Mouse (Mus musculus) hindbrain, embryonic 12.5 days (tissue): ENCODE measurements at regions not wholly inside any gene's neighbourhood (a gene's known extent, or its start where the extent isn't known, plus 50 kb on each side); places are given as distances from the start of the nearest gene placed in this dataset.

Experiments
- ATAC-seq: fragments of 200-750 bp; cut with Nextera tagmentation; 2 replicates; pipeline ENCODE4 v1.8.0; 2017; ENCODE audit warnings: moderate TSS enrichment; ENCODE audit not compliant: low FRiP score
- H3K27ac ChIP-seq: fragments of 300-500 bp; sonication (generic); 2 replicates; pipeline ENCODE4 v1.5.1; 2016; ENCODE audit warnings: mild to moderate bottlenecking
- H3K27me3 ChIP-seq: fragments of 300-500 bp; sonication (generic); 2 replicates; pipeline ENCODE4 v1.6.1; 2016; ENCODE audit warnings: mild to moderate bottlenecking
- H3K36me3 ChIP-seq: fragments of 300-500 bp; sonication (generic); 2 replicates; pipeline ENCODE4 v1.6.1; 2016; ENCODE audit warnings: mild to moderate bottlenecking
- H3K4me1 ChIP-seq: fragments of 300-500 bp; sonication (generic); 2 replicates; pipeline ENCODE4 v1.6.1; 2016
- H3K4me2 ChIP-seq: fragments of 300-500 bp; sonication (generic); replicated peaks from 2 replicates; pipeline ENCODE4 v1.6.1; 2016; ENCODE audit warnings: mild to moderate bottlenecking
- H3K4me3 ChIP-seq: fragments of 300-500 bp; sonication (generic); 2 replicates; pipeline ENCODE4 v1.5.1; 2016; ENCODE audit warnings: mild to moderate bottlenecking
- H3K9ac ChIP-seq: fragments of 300-500 bp; sonication (generic); 2 replicates; pipeline ENCODE4 v1.6.1; 2016; ENCODE audit warnings: mild to moderate bottlenecking, moderate library complexity
- H3K9me3 ChIP-seq: fragments of 300-500 bp; sonication (generic); replicated peaks from 2 replicates; pipeline ENCODE4 v1.6.1; 2016; ENCODE audit warnings: mild to moderate bottlenecking
- WGBS: fragments of 180-500 bp; shearing (Covaris S2); methylation state at CpG from one replicate; pipeline ENCODE4 v1.1.7; 2016; 5-methylcytosine and 5-hydroxymethylcytosine counted together

DNA sequence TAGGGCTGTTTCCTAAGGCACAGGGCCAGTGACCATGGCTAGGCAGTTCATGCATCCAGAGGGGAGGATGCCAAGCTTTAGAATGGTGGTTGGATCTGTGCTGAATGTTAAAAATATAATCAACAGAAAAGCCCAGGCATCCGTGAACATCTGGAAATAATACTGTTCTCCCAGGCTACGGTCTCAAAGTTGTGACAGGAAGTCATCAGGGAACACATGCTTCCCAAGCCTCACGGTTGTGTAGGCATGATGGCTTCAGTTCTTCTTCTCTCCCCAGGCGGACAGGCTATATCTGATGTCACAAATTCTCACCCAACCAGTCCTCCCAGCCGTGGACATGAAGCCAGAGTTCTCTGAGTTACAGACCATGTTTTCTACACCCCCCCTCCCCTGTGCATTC is 275.4 kb downstream of the Cbln1 start:
- ATAC-seq, result no peak
- WGBS, result 68% methylated on average over 5 of the region's 5 CpGs

DNA sequence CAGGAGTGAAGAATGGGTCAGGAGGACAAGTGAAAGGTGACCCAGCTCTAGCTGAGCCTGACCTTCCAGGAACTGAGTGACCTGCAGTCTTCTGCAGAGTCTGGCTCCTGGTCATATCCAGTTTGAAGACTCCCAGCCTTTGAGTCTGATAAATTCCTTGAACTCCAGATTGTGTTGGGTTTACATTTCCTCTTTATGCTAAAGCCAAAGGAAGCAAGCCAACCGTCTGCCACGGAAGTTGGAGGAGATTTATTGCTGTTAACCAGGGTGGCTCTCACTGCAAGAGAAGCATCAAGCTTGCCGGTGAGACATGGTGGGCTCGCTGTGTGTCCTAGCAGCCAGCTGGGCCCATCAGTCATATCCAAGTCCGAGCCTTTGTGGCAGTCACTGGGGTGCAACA is 276.4 kb downstream of the Cbln1 start:
- Histone ChIP-seq H3K36me3 (no peaks in the 10 kb centered on the region), H3K4me1 (peaks cover 18% of the 10 kb centered on the region), H3K4me2 (no peak overlapping the region), H3K27me3 (0 out of 2 replicates have a peak, but pooled peaks cover 2% of the 10 kb centered on the region), H3K4me3 (no peak overlapping the region), H3K27ac (no peak overlapping the region), H3K9ac (no peak overlapping the region), H3K9me3 (no peaks in the 10 kb centered on the region)
- WGBS, result 77% methylated on average over 5 of the region's 5 CpGs
- ATAC-seq, result no peak

More for the DNA sequence above, 275.4 kb downstream of the Cbln1 start:
- no peaks in the 10 kb centered on the region for H3K36me3 ChIP-seq
- peaks cover 18% of the 10 kb centered on the region for H3K4me1 ChIP-seq
- no peak overlapping the region for H3K27ac ChIP-seq
- no peaks in the 10 kb centered on the region for H3K9me3 ChIP-seq
- H3K27me3 ChIP-seq, result 0 out of 2 replicates have a peak, but pooled peaks cover 2% of the 10 kb centered on the region
- no peak overlapping the region for H3K4me3 ChIP-seq
- no peak overlapping the region for H3K9ac ChIP-seq
- H3K4me2 ChIP-seq, result no peak overlapping the region

DNA sequence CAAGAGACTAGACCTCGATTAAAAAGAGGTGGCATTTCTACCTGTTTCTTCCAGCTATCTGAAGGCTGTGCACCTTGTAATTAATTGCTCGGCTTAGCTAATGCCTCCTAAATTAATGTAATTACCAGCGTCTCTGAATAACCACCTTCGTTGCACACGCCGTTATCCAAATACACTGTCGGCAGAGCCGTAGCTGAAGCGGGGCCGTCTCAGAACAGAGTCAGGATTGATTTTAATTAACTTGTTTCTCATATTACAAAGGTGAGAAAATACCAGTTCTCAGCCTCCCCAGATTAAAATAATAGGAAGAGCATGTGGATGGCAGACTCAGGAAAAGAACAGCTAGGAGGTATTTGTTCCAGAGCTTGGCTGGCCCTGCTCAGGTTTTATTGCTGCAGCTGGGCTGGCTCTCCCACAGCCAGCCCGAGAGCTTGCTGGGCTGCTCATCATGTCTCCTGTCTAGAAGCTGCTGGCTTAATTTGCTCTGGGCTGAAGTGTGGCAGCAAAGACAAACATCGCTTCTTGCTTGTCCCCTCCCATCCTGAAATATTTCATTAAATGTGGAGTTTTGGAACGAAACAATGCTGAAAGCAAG is 282.5 kb downstream of the Cbln1 start:
- Histone ChIP-seq H3K27ac (no peak overlapping the region), H3K9me3 (0 out of 2 replicates have a peak, but pooled peaks cover 3% of the 10 kb centered on the region), H3K36me3 (no peaks in the 10 kb centered on the region), H3K27me3 (0 out of 2 replicates have a peak, but pooled peaks cover 2% of the 10 kb centered on the region), H3K4me3 (no peak overlapping the region), H3K4me2 (no peak overlapping the region), H3K9ac (no peak overlapping the region), H3K4me1 (no peaks in the 10 kb centered on the region)
- 81% methylated on average over 13 of the region's 13 CpGs for WGBS
- no peak for ATAC-seq

DNA sequence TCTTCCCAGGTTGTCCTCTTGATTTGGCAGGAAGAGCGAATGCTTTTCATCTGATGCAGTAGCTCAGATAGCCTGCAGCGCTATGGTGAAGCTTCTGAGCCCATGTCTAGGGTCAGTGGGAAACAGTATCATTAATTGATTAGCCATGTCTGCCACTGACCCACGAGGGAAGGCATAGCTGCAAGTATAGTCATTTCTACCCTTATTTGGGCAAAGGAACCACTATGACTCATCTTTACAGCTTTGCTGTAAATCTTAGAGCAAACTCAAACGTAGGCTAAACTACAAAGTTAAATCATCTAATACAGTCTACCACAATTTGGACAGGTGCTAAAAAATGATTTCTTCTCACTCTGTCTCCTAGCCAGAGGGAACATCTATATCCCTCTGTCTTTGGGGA is 289.5 kb downstream of the Cbln1 start:
- no peaks in the 10 kb centered on the region for H3K27me3 ChIP-seq
- WGBS, result 82% methylated on average over 4 of the region's 4 CpGs
- no peak overlapping the region for H3K4me3 ChIP-seq
- H3K27ac ChIP-seq, result no peak overlapping the region
- no peaks in the 10 kb centered on the region for H3K4me1 ChIP-seq
- H3K4me2 ChIP-seq, result no peak overlapping the region
- H3K36me3 ChIP-seq, result no peaks in the 10 kb centered on the region
- no peak overlapping the region for H3K9ac ChIP-seq
- ATAC-seq, result no peak
- no peaks in the 10 kb centered on the region for H3K9me3 ChIP-seq

DNA sequence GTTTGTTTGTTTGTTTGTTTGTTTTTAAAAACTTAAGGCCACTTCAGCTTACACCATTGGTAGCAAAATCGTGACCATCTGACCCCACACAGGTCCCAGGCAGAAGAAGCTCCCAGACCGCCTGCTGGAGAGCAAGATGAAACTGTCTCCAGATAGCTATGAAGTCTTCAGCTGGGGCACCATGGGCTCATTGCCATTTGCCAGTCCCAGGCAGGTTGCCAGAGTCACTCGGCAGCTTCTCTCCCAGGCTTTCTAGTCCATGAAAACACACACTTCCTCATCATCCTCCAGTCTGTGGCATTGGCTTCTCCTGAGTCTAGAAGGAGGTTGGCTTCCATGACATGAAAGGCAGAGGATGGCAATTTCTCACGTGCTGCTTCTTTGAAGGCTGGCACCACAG is 293.5 kb upstream of the N4bp1 start:
- no peaks in the 10 kb centered on the region for H3K9me3 ChIP-seq
- H3K4me3 ChIP-seq, result no peak overlapping the region
- 83% methylated on average over 4 of the region's 4 CpGs for WGBS
- no peaks in the 10 kb centered on the region for H3K4me1 ChIP-seq
- no peaks in the 10 kb centered on the region for H3K27me3 ChIP-seq
- H3K36me3 ChIP-seq, result no peaks in the 10 kb centered on the region
- H3K9ac ChIP-seq, result no peak overlapping the region
- ATAC-seq, result no peak
- no peak overlapping the region for H3K27ac ChIP-seq
- no peak overlapping the region for H3K4me2 ChIP-seq

DNA sequence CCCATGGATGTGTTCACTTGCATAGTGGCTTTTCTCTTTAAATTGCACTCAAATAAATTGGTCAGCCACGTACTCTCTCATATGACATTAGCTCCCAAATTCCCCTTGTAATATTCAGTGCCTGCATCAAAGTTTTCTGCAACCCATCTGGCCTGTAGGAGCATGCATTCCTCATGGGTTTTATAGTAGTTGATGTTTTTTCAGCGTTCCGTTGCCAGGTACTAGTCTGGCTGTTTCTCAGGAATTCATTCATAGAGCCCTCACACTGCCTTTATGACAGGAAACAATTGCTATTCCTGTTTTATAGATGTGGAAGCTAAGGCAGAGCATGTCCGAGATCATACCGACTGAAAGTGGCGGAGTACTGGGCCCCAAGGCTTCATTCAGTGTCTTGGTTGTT is 292.6 kb upstream of the N4bp1 start:
- H3K9ac ChIP-seq, result no peak overlapping the region
- no peaks in the 10 kb centered on the region for H3K4me1 ChIP-seq
- H3K9me3 ChIP-seq, result no peaks in the 10 kb centered on the region
- H3K4me2 ChIP-seq, result no peak overlapping the region
- WGBS, result 85% methylated on average over 6 of the region's 6 CpGs
- no peaks in the 10 kb centered on the region for H3K36me3 ChIP-seq
- no peak overlapping the region for H3K27ac ChIP-seq
- no peak overlapping the region for H3K4me3 ChIP-seq
- H3K27me3 ChIP-seq, result no peaks in the 10 kb centered on the region
- ATAC-seq, result no peak

DNA sequence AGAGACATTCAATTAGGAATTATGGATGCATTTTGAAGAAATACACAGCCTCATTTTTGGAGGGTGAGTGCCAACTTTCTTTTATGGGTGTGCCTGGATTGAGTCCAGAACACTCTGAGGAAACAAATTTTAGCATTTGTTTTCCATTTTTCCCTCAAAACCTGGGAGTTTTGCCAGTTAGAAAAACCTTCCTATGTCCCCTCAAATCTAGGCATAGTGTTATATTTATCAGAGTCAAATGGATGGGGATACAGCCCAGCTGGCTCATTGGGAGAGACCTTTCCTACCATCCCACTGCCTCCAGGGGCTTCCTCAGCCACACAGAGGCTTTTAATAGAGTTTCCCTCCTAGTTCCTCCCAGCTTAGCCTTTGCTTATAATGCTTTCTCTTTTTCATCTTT is 290.0 kb upstream of the N4bp1 start:
- H3K27me3 ChIP-seq, result no peaks in the 10 kb centered on the region
- H3K4me3 ChIP-seq, result no peak overlapping the region
- H3K27ac ChIP-seq, result no peak overlapping the region
- H3K9me3 ChIP-seq, result no peaks in the 10 kb centered on the region
- H3K4me1 ChIP-seq, result no peaks in the 10 kb centered on the region
- H3K4me2 ChIP-seq, result no peak overlapping the region
- no peaks in the 10 kb centered on the region for H3K36me3 ChIP-seq
- no peak overlapping the region for H3K9ac ChIP-seq
- ATAC-seq, result no peak

DNA sequence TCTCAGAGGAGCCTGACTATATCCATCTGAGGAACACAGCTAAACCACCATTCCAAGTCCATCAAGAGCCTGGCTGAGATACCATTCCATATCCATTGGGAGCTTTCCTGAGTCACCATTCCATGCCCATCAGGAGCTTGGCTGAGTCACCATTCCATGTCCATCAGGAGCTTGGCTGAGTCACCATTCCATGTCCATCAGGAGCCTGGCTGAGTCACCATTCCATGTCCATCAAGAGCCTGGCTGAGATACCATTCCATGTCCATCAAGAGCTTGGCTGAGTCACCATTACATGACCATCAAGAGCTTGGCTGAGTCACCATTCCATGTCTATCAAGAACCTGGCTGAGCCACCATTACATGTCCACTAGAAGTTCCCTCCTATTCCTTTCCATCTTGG is 288.7 kb upstream of the N4bp1 start:
- Histone ChIP-seq H3K4me3 (no peak overlapping the region), H3K9ac (no peak overlapping the region), H3K4me2 (no peak overlapping the region), H3K27me3 (no peaks in the 10 kb centered on the region), H3K36me3 (no peaks in the 10 kb centered on the region), H3K9me3 (no peaks in the 10 kb centered on the region), H3K27ac (no peak overlapping the region), H3K4me1 (no peaks in the 10 kb centered on the region)
- no peak for ATAC-seq

DNA sequence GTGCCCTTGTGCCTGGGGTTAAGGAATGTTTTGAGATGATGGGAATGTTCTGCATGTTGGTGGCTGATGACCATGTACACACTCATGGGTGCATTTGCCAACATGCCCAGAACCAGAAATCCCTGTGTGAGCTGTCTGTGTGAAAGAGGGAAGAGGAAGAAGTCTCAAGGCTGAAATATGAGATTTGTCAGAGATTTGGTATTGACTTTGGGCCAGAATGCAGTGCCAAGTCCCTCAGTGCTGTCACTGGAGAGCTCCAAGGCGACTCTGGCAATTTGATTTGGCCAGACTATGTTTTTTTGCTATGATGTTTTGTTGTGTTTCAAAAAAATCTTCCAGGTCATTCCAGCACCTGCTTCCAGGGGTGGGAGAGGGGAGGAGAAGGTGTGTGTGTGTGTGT is 281.7 kb upstream of the N4bp1 start:
- 75% methylated on average over 1 of the region's 1 CpGs for WGBS
- Histone ChIP-seq H3K4me2 (no peak overlapping the region), H3K4me3 (no peak overlapping the region), H3K27ac (no peak overlapping the region), H3K27me3 (peaks cover 16% of the 10 kb centered on the region), H3K9me3 (no peaks in the 10 kb centered on the region), H3K36me3 (no peaks in the 10 kb centered on the region), H3K9ac (no peak overlapping the region), H3K4me1 (no peaks in the 10 kb centered on the region)
- ATAC-seq, result no peak

DNA sequence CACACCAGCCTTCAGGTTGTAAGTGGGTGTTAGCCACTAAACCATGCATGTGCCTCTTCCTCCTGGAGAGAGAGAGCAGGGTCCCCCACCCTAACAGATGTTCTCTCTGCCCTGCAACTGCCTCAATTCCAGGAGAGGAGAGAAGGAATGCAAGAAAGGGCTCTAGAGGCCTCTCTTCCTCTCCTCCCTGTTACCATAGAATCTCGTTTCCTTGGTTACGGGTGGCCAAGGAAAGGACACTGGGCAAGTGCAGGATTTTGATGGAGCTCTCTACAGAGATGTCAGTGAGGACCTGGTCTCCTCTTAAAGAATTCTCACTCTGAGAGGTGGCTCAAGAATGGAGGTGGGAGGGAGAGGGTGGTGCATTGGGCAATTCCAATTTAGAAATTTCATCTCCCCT is 275.4 kb upstream of the N4bp1 start:
- no peak overlapping the region for H3K27ac ChIP-seq
- WGBS, result 63% methylated on average over 2 of the region's 2 CpGs
- no peak overlapping the region for H3K9ac ChIP-seq
- H3K4me2 ChIP-seq, result no peak overlapping the region
- H3K9me3 ChIP-seq, result no peaks in the 10 kb centered on the region
- H3K4me3 ChIP-seq, result no peak overlapping the region
- H3K36me3 ChIP-seq, result no peaks in the 10 kb centered on the region
- ATAC-seq, result no peak
- peaks cover 32% of the 10 kb centered on the region for H3K27me3 ChIP-seq
- H3K4me1 ChIP-seq, result peaks cover 14% of the 10 kb centered on the region

DNA sequence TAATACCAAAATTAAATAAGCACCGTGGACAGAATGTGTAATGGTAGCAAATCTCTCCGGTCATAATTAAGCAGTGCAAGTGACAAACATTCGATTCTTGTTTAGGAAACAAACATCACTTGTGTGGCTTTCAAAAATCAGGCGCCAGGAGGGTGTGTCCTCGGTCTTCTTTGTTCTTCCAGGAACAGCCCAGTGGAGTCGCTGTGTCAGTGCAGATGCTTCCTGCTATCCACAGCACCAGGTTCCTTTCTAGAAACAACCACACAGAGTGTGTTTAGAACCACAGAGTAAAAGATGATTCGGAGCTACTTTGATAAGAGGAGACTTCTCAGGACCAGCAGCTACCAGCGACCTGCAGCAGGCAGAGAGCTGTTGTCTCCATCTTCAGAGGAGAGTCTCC is 273.3 kb upstream of the N4bp1 start:
- Histone ChIP-seq H3K4me1 (peaks cover 14% of the 10 kb centered on the region), H3K9ac (no peak overlapping the region), H3K27me3 (peaks cover 28% of the 10 kb centered on the region), H3K36me3 (no peaks in the 10 kb centered on the region), H3K4me3 (no peak overlapping the region), H3K27ac (no peak overlapping the region), H3K9me3 (no peaks in the 10 kb centered on the region), H3K4me2 (no peak overlapping the region)
- ATAC-seq, result no peak
- 49% methylated on average over 8 of the region's 8 CpGs for WGBS

DNA sequence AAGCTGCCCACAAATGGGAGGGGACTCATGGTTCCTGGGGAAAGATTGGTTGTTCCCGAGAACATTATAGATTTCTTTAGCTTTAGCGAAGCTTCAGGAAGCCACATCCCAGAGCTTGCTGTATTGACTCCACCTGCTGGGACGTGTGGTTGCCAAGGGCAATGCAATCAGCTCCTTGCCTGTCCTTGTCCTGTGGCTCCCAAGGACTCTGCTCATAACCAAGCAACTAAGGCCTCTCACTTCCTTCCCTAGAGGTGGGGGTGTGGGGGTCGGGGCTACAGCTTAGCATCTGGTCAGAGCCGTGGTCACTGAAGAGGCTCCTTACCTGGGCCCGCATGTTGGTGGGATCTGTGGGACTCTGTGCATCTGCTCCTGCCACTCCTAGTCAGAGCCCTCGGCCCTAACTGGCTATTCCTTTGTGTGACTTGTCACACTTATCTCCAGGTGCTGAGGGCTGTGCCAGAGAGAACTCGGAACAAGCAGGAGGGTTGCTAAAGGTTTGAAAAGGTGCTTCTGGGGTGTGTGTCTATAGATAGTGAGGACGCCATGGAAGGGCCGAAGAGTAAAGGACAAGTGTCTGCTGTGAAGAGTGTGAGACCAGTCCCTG is 270.9 kb upstream of the N4bp1 start:
- Histone ChIP-seq H3K4me3 (no peak overlapping the region), H3K4me2 (no peak overlapping the region), H3K9ac (no peak overlapping the region), H3K4me1 (peaks cover 24% of the 10 kb centered on the region), H3K27ac (no peak overlapping the region), H3K27me3 (peaks cover 15% of the 10 kb centered on the region), H3K9me3 (no peaks in the 10 kb centered on the region), H3K36me3 (no peaks in the 10 kb centered on the region)
- ATAC-seq, result no peak
- 76% methylated on average over 10 of the region's 10 CpGs for WGBS
